Mouse (Mus musculus) 416B (cell line): ENCODE results near the gene Crisp2.

ENCODE experiments used
- DNase-seq: peaks from one replicate; pipeline ENCODE4 v3.0.0; 2011; ENCODE audit warnings: low read depth

The Crisp2 gene

GRCm38 (mm10) chr17:40716273-40716672 lies 90.5 kb downstream of the Crisp2 start:
- no peak for DNase-seq
